Mouse (Mus musculus) stomach, embryonic 16.5 days (tissue): ENCODE measurements around the gene Iglon5. TPM values are rescaled to one million over a fixed set of nuclear protein-coding genes. Genes with fewer than 3 reads are reported as not detected.

Experiments used
- ATAC-seq: fragments of 200-750 bp; cut with Nextera tagmentation; 2 replicates; pipeline ENCODE4 v1.8.0; 2017; ENCODE audit warnings: moderate number of reproducible peaks, moderate TSS enrichment; ENCODE audit not compliant: insufficient read depth, low FRiP score
- H3K27ac ChIP-seq: fragments of 300-500 bp; sonication (generic); 2 replicates; pipeline ENCODE4 v1.5.1; 2014; ENCODE audit warnings: low read length
- H3K27me3 ChIP-seq: fragments of 300-500 bp; sonication (generic); 2 replicates; pipeline ENCODE4 v1.6.1; 2014; ENCODE audit warnings: low read length, control low read depth, mixed read lengths; ENCODE audit not compliant: control insufficient read depth, insufficient read depth
- H3K36me3 ChIP-seq: fragments of 300-500 bp; sonication (generic); 2 replicates; pipeline ENCODE4 v1.6.1; 2014; ENCODE audit warnings: low read length; ENCODE audit not compliant: control insufficient read depth, insufficient read depth
- H3K4me1 ChIP-seq: fragments of 300-500 bp; sonication (generic); 2 replicates; pipeline ENCODE4 v1.6.1; 2014; ENCODE audit warnings: low read length, control low read depth, mixed read lengths; ENCODE audit not compliant: control insufficient read depth, insufficient read depth
- H3K4me2 ChIP-seq: fragments of 300-500 bp; sonication (generic); 2 replicates; pipeline ENCODE4 v1.6.1; 2014; ENCODE audit warnings: low read depth, low read length, mixed read lengths
- H3K4me3 ChIP-seq: fragments of 300-500 bp; sonication (generic); replicated peaks from 2 replicates; pipeline ENCODE4 v1.5.1; 2014; ENCODE audit warnings: mild to moderate bottlenecking, low read length
- H3K9ac ChIP-seq: fragments of 300-500 bp; sonication (generic); 2 replicates; pipeline ENCODE4 v1.6.1; 2014; ENCODE audit warnings: low read length
- H3K9me3 ChIP-seq: fragments of 300-500 bp; sonication (generic); replicated peaks from 2 replicates; pipeline ENCODE4 v1.6.1; 2016; ENCODE audit warnings: low read length, control low read depth; ENCODE audit not compliant: control insufficient read depth
- WGBS: fragments of 180-500 bp; shearing (Covaris S2); extraction: QIAGEN DNeasy Blood & Tissue Kit; methylation state at CpG from one replicate; pipeline ENCODE4 v1.1.7; 2014; 5-methylcytosine and 5-hydroxymethylcytosine counted together
- polyA plus RNA-seq: library from polyadenylated mRNA; unstranded; fragments of >200 nt; fragmentation: Nextera tagmentation; extraction: Ambion mirVana; gene quantifications from 2 replicates; pipeline ENCODE4 v1.2.1, GENCODE M21; 2015

Iglon5 gene
- polyA plus RNA-seq, 1 experiment from 2014 or later: 0.39 TPM

- no peaks in the 10 kb centered on the region for H3K27me3 ChIP-seq
- WGBS: 78% methylated on average over 14 of the region's 14 CpGs
- H3K27ac ChIP-seq: peak overlapping the region; percentile 48; the same call in 1 of the 2 replicates
- no peak overlapping the region for H3K9ac ChIP-seq
- no peak overlapping the region for H3K4me2 ChIP-seq
- no peaks in the 10 kb centered on the region for H3K4me1 ChIP-seq
- H3K4me3 ChIP-seq: no peak overlapping the region
- ATAC-seq: no peak
- no peaks in the 10 kb centered on the region for H3K9me3 ChIP-seq
- peaks cover 13% of the 10 kb centered on the region for H3K36me3 ChIP-seq
These were observed 36.1 kb downstream of the Iglon5 start for GRCm38 (mm10) chr7:43453599-43454355.

- no peak for ATAC-seq
- no peaks in the 10 kb centered on the region for H3K27me3 ChIP-seq
- 32% methylated on average over 4 of the region's 4 CpGs for WGBS
- H3K9me3 ChIP-seq: no peaks in the 10 kb centered on the region
- no peak overlapping the region; the same call in 1 of the 2 replicates for H3K27ac ChIP-seq
- no peak overlapping the region for H3K9ac ChIP-seq
- no peak overlapping the region for H3K4me2 ChIP-seq
- H3K4me3 ChIP-seq: no peak overlapping the region
- peaks cover 13% of the 10 kb centered on the region for H3K36me3 ChIP-seq
- no peaks in the 10 kb centered on the region for H3K4me1 ChIP-seq
These were observed 37.3 kb downstream of the Iglon5 start for GRCm38 (mm10) chr7:43452609-43453008.

DNA sequence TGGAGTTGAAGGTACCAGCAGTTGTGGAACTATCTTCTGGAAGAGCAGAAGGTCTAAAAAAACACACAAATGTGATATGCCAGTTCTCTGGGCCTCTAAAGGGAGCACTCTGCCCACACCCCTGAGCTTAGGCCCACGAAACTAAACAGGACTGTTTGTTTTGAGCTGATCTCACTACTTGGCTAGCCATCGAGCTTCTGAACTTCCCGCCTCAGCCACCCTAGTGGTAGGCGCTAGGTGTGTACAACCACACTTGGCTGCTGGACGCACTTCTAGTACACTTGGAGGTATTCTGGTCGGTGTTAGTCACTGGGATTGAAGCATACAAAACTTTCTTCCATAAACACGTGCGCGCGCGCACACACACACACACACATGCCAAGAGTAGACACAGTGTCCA, 38.1 kb downstream of the Iglon5 start:
- no peaks in the 10 kb centered on the region for H3K27me3 ChIP-seq
- H3K4me2 ChIP-seq: no peak overlapping the region
- 92% methylated on average over 11 of the region's 11 CpGs for WGBS
- H3K9me3 ChIP-seq: no peaks in the 10 kb centered on the region
- H3K4me1 ChIP-seq: no peaks in the 10 kb centered on the region
- H3K36me3 ChIP-seq: peaks cover 13% of the 10 kb centered on the region
- H3K4me3 ChIP-seq: no peak overlapping the region
- ATAC-seq: no peak
- H3K9ac ChIP-seq: no peak overlapping the region
- H3K27ac ChIP-seq: no peak overlapping the region

GRCm38 (mm10) chr7:43449811-43450210, 40.1 kb downstream of the Iglon5 start:
- no peak for ATAC-seq
- H3K4me3 ChIP-seq: no peak overlapping the region
- H3K27ac ChIP-seq: no peak overlapping the region
- no peaks in the 10 kb centered on the region for H3K27me3 ChIP-seq
- 90% methylated on average over 2 of the region's 2 CpGs for WGBS
- H3K9me3 ChIP-seq: no peaks in the 10 kb centered on the region
- peaks cover 1% of the 10 kb centered on the region; the same call in 1 of the 2 replicates for H3K4me1 ChIP-seq
- peaks cover 5% of the 10 kb centered on the region for H3K36me3 ChIP-seq
- no peak overlapping the region for H3K9ac ChIP-seq
- no peak overlapping the region for H3K4me2 ChIP-seq

DNA sequence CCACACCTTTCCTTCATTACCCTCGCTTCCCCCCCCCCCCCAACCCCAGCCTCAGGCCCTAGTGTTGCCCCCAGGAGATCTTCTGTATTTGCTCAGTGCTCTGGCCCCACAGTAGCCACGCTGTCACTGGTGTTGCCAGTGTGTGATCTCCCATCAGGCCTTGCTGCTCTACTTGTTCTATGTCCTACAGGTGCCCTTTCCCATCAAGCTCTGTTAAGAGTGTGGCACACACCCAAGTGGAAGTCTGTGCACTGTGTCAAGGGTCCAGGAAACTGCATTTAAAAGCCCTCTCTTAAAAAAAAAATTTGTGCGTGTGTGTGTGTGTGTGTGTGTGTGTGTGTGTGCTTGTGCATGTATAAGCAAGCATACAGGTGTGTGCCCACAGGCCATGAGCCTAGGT, 41.6 kb downstream of the Iglon5 start:
- WGBS: 79% methylated on average over 3 of the region's 3 CpGs
- no peaks in the 10 kb centered on the region for H3K9me3 ChIP-seq
- H3K4me3 ChIP-seq: no peak overlapping the region
- ATAC-seq: no peak
- H3K9ac ChIP-seq: no peak overlapping the region
- peaks cover 8% of the 10 kb centered on the region for H3K4me1 ChIP-seq
- H3K27me3 ChIP-seq: no peaks in the 10 kb centered on the region
- no peak overlapping the region for H3K4me2 ChIP-seq
- no peaks in the 10 kb centered on the region; the same call in 1 of the 2 replicates for H3K36me3 ChIP-seq
- H3K27ac ChIP-seq: no peak overlapping the region

DNA sequence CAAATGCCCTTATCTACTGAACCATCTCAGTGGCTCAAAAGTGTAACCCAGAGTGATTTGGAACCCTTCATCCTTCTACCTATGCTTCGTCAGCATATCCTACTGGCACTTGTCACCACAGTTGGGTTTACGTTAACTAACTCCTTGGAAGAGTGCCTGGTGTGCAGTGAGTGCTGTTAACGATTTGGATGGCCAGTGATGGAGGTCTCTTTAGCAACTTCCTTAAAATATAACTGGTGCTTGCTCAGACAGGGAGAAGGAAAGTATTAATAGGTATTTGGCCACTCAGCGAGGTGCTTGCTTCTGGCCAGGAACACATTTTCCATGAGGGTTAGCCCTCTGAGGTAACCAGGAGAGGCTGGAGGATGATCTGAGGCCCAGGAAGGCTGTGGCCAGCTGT, 42.1 kb downstream of the Iglon5 start:
- Histone ChIP-seq H3K36me3 (no peaks in the 10 kb centered on the region), H3K4me2 (no peak overlapping the region), H3K4me1 (peaks cover 10% of the 10 kb centered on the region), H3K27me3 (no peaks in the 10 kb centered on the region), H3K4me3 (no peak overlapping the region), H3K9ac (no peak overlapping the region), H3K27ac (no peak overlapping the region), H3K9me3 (no peaks in the 10 kb centered on the region)
- ATAC-seq: no peak
- 79% methylated on average over 4 of the region's 4 CpGs for WGBS

- Histone ChIP-seq H3K9me3 (no peaks in the 10 kb centered on the region), H3K36me3 (no peaks in the 10 kb centered on the region), H3K27me3 (no peaks in the 10 kb centered on the region), H3K4me2 (peak within 1 kb of the TSS; percentile 98), H3K4me1 (peaks cover 14% of the 10 kb centered on the region), H3K4me3 (peak within 1 kb of the TSS; percentile 59), H3K9ac (peak within 1 kb of the TSS; percentile 76), H3K27ac (peak within 1 kb of the TSS; percentile 97)
- WGBS: under 1% methylated on average over 27 of the region's 27 CpGs
- peak; percentile 97 for ATAC-seq
These were observed 46.0 kb downstream of the Iglon5 start, which contains the start of the genes Etfb and Gm45233 for GRCm38 (mm10) chr7:43443917-43444293. Etfb (plus strand) TSS chr7:43444083. Gm45233 (plus strand) TSS chr7:43444128.

DNA sequence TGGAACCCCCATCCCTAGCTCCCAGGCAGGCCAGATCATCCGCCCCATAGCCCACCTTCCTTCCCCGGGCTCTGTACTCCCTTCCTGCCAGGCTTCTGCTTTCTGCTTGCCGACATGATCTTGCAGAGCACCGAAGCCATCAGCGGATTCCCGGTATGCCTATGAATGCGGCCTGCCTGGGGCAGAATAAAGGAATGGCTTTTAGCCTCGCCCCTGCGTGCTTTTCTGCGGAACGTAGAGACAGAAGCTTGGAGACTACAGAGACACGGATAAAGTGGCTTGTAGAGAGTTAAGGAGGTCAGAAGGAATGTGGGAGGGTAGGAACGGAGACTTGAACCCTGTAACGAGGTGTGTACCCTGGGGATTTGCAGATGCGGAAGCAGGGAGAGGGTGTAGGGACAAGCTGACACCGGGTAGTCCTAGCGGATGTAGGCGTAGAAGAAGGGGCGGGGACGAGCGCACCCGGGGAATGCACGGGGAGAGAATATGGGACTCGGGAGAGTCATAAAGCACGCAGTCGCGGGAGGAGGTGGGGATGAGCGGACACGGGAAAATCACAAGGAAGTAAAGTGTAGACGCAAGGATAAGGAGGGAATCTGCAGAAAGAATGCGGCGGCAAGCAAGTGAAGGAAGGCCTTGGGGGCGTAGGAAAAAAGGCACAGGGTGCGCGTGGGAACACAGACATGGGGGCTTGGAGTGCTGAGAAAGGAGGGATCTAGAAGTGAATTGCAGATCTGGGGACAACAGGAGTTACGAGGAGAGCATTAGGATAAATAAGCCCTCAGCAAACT, 46.6 kb downstream of the Iglon5 start:
- H3K9me3 ChIP-seq: no peaks in the 10 kb centered on the region
- H3K4me3 ChIP-seq: peak overlapping the region; percentile 59
- under 1% methylated on average over 36 of the region's 36 CpGs for WGBS
- no peaks in the 10 kb centered on the region for H3K27me3 ChIP-seq
- H3K9ac ChIP-seq: peak overlapping the region; percentile 76
- H3K36me3 ChIP-seq: no peaks in the 10 kb centered on the region
- peaks cover 14% of the 10 kb centered on the region for H3K4me1 ChIP-seq
- H3K4me2 ChIP-seq: peak overlapping the region; percentile 98
- peak; percentile 92 for ATAC-seq
- peak overlapping the region; percentile 97 for H3K27ac ChIP-seq

DNA sequence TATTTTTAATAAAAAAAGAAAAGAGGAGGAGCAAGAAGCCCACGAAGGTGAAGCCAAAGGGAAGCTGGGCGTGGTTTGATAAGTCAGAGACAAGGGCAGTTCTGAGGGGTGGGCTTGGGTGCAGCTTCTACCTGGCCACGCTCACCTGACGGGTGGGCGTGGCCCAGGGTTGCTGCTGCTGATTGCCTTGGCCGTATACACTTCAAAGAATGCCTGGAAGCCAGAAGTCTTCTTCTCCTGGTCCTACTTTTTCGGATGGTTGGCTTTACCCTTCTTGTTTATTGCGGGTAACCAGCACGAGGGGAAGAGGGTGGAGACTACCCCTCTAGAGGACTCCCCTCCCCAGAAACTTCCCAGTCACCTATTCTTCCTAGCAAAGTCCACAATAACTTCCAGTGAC, 47.2 kb downstream of the Iglon5 start:
- no peaks in the 10 kb centered on the region for H3K36me3 ChIP-seq
- H3K27me3 ChIP-seq: no peaks in the 10 kb centered on the region
- ATAC-seq: no peak
- H3K27ac ChIP-seq: peak overlapping the region; percentile 97
- WGBS: 13% methylated on average over 9 of the region's 9 CpGs
- H3K9me3 ChIP-seq: no peaks in the 10 kb centered on the region
- H3K4me3 ChIP-seq: peak overlapping the region; percentile 59
- H3K4me2 ChIP-seq: peak overlapping the region; percentile 98
- peaks cover 14% of the 10 kb centered on the region for H3K4me1 ChIP-seq
- H3K9ac ChIP-seq: peak overlapping the region; percentile 76
